Mouse (Mus musculus): ENCODE results near the gene Ttll1.

GRCm38 (mm10) chr15:83523196-83523595, 12.5 kb upstream of the Ttll1 start:
- TF ChIP-seq GATA1 (IDR thresholded peaks at IDR 0.05; ENCODE audit: borderline replicate concordance, low read length) (no peak), CTCF (IDR thresholded peaks at IDR 0.05; ENCODE audit: low read depth, low read length) (no peak)
